Mouse (Mus musculus) cortical plate, adult 2 months (tissue): ENCODE measurements around the gene Apof.

Source experiments
- CTCF ChIP-seq: fragments of 200-500 bp; IDR thresholded peaks from 2 replicates; pipeline ENCODE4 v1.5.1; 2011; ENCODE audit warnings: mild to moderate bottlenecking, control low read depth, low read length; ENCODE audit not compliant: insufficient read depth; ENCODE audit errors: extremely low read depth
- POLR2A ChIP-seq: fragments of 200-500 bp; IDR thresholded peaks from 2 replicates; pipeline ENCODE4 v1.6.1; 2011; ENCODE audit warnings: mild to moderate bottlenecking, low read length, control low read depth; ENCODE audit not compliant: insufficient read depth; ENCODE audit errors: extremely low read depth

DNA sequence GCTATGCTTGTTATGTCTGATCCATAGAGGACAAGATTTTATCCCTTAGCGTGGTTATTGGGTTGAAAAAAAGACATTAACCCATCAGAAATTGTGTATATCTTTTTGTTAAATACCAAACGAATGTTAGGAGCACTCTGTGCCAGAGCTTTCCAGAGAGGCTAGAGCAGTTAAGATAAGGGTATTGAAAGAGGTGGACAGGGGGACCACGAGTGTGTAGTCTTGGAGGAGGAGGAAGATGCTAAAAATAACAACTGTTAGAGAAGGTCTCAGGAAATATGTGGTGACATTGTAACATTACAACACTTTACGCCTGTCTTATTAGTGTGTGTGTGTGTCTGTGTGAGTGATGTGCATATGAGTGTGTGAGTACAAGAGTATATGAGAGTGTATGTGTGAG, 42.4 kb downstream of the Apof start:
- TF ChIP-seq POLR2A, result no peak
- no peak for TF ChIP-seq CTCF
